Mouse (Mus musculus): ENCODE measurements around the gene Hectd1. TPM values are rescaled to one million over a fixed set of nuclear protein-coding genes. Genes with fewer than 3 reads are reported as not detected.

Hectd1 gene
- total and polyA plus RNA-seq, 2 experiments, result 15.1 to 96.1 TPM

DNA sequence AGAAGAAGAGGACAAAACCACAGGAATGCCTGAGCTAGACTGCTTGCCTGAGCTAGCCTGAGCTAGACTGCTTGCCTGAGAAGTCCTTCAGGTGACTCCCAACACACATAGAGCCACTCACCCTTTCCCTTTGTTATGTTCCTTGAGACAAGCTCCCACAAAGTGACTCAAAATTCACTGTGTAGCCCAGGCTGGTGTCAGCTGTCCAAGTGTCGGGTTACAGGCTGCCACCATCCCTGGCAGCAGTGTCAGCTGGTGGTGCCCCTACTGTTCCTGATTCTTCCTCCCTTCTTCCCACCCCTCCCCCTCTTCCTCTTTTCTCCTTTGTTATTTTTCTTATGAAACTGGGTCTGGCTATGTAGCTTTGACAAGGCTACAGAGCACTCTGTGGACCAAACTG lies 125.5 kb downstream of the Hectd1 start:
- Histone ChIP-seq H3K27me3 (ENCODE audit: control insufficient read depth, insufficient read depth, low read length) (no peaks in the 10 kb centered on the region), H3K4me1 (ENCODE audit: control insufficient read depth, insufficient read depth, low read length) (no peaks in the 10 kb centered on the region), H3K4me3 (ENCODE audit: insufficient read depth, low read depth, low read length) (no peak overlapping the region), H3K79me2 (ENCODE audit: control insufficient read depth, insufficient read depth, low read length) (peaks cover 5% of the 10 kb centered on the region; the same call in 1 of the 2 replicates), H3K9ac (ENCODE audit: low read depth, low read length) (no peak overlapping the region), H3K36me3 (ENCODE audit: control insufficient read depth, insufficient read depth, low read length) (no peaks in the 10 kb centered on the region), H3K27ac (replicated peaks; ENCODE audit: insufficient read depth, low read depth, low read length) (no peak overlapping the region)
- DNase-seq (ENCODE audit: extremely low read depth, low read depth, low spot score), result no peak
- 92% methylated on average over 1 of the region's 1 CpGs for WGBS
- TF ChIP-seq CTCF (IDR thresholded peaks at IDR 0.05; ENCODE audit: low read depth, low read length) (no peak), POLR2A (IDR thresholded peaks at IDR 0.05; ENCODE audit: extremely low read depth, insufficient read depth, low read length) (no peak)

DNA sequence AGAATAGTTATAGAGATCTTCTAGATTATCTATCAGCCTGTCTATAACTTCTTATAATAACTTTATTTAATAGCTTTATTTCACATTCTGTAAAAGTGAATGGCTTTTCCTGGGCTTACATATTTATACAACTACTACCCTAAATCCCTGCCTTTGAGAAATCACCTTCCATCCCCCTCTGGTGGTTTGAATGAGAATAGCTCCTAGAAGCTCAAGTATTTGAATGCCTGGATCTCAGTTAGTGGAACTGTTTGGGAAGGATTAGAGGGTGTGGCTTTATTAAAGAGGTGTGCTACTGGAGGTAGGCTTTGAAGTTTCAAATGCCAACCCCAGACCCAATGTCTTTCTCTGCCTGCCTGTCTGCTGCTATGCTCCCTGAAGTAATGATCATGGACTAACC lies 127.6 kb downstream of the Hectd1 start:
- Histone ChIP-seq H3K9ac (ENCODE audit: low read depth, low read length) (no peak overlapping the region), H3K4me3 (ENCODE audit: insufficient read depth, low read depth, low read length) (no peak overlapping the region), H3K4me1 (ENCODE audit: control insufficient read depth, insufficient read depth, low read length) (no peaks in the 10 kb centered on the region), H3K27ac (replicated peaks; ENCODE audit: insufficient read depth, low read depth, low read length) (no peak overlapping the region), H3K27me3 (ENCODE audit: control insufficient read depth, insufficient read depth, low read length) (no peaks in the 10 kb centered on the region), H3K79me2 (ENCODE audit: control insufficient read depth, insufficient read depth, low read length) (peaks cover 5% of the 10 kb centered on the region; the same call in 1 of the 2 replicates), H3K36me3 (ENCODE audit: control insufficient read depth, insufficient read depth, low read length) (no peaks in the 10 kb centered on the region)
- no peak for DNase-seq (ENCODE audit: extremely low read depth, low read depth, low spot score)
- TF ChIP-seq CTCF (IDR thresholded peaks at IDR 0.05; ENCODE audit: low read depth, low read length) (no peak), POLR2A (IDR thresholded peaks at IDR 0.05; ENCODE audit: extremely low read depth, insufficient read depth, low read length) (no peak)

- TF ChIP-seq POLR2A (IDR thresholded peaks at IDR 0.05; ENCODE audit: extremely low read depth, insufficient read depth, low read length) (no peak), CTCF (IDR thresholded peaks at IDR 0.05; ENCODE audit: low read depth, low read length) (no peak)
- Histone ChIP-seq H3K79me2 (ENCODE audit: control insufficient read depth, insufficient read depth, low read length) (peaks cover 3% of the 10 kb centered on the region; the same call in 1 of the 2 replicates), H3K27me3 (ENCODE audit: control insufficient read depth, insufficient read depth, low read length) (no peaks in the 10 kb centered on the region), H3K9ac (ENCODE audit: low read depth, low read length) (no peak overlapping the region), H3K4me3 (ENCODE audit: insufficient read depth, low read depth, low read length) (no peak overlapping the region), H3K27ac (replicated peaks; ENCODE audit: insufficient read depth, low read depth, low read length) (no peak overlapping the region), H3K4me1 (ENCODE audit: control insufficient read depth, insufficient read depth, low read length) (no peaks in the 10 kb centered on the region), H3K36me3 (ENCODE audit: control insufficient read depth, insufficient read depth, low read length) (no peaks in the 10 kb centered on the region)
- no peak for DNase-seq (ENCODE audit: extremely low read depth, low read depth, low spot score)
- 74% methylated on average over 8 of the region's 8 CpGs for WGBS
These were observed 129.5 kb downstream of the Hectd1 start for GRCm38 (mm10) chr12:51699623-51700393.

GRCm38 (mm10) chr12:51696157-51696556 lies 133.2 kb downstream of the Hectd1 start:
- TF ChIP-seq POLR2A (IDR thresholded peaks at IDR 0.05; ENCODE audit: extremely low read depth, insufficient read depth, low read length) (no peak), CTCF (IDR thresholded peaks at IDR 0.05; ENCODE audit: low read depth, low read length) (no peak)
- Histone ChIP-seq H3K4me3 (ENCODE audit: insufficient read depth, low read depth, low read length) (no peak overlapping the region), H3K9ac (ENCODE audit: low read depth, low read length) (no peak overlapping the region), H3K36me3 (ENCODE audit: control insufficient read depth, insufficient read depth, low read length) (no peaks in the 10 kb centered on the region), H3K4me1 (ENCODE audit: control insufficient read depth, insufficient read depth, low read length) (peaks cover 3% of the 10 kb centered on the region; the same call in 1 of the 2 replicates), H3K79me2 (ENCODE audit: control insufficient read depth, insufficient read depth, low read length) (no peaks in the 10 kb centered on the region; the same call in 1 of the 2 replicates), H3K27me3 (ENCODE audit: control insufficient read depth, insufficient read depth, low read length) (no peaks in the 10 kb centered on the region), H3K27ac (replicated peaks; ENCODE audit: insufficient read depth, low read depth, low read length) (no peak overlapping the region)
- DNase-seq (ENCODE audit: extremely low read depth, low read depth, low spot score), result no peak
- WGBS, result 78% methylated on average over 2 of the region's 2 CpGs

- H3K27me3 ChIP-seq (ENCODE audit: control insufficient read depth, insufficient read depth, low read length), result no peaks in the 10 kb centered on the region
- peaks cover 3% of the 10 kb centered on the region; the same call in 1 of the 2 replicates for H3K79me2 ChIP-seq (ENCODE audit: control insufficient read depth, insufficient read depth, low read length)
- DNase-seq (ENCODE audit: extremely low read depth, low read depth, low spot score), result no peak
- no peak overlapping the region for H3K27ac ChIP-seq (replicated peaks; ENCODE audit: insufficient read depth, low read depth, low read length)
- H3K4me3 ChIP-seq (ENCODE audit: insufficient read depth, low read depth, low read length), result no peak overlapping the region
- peaks cover 5% of the 10 kb centered on the region; the same call in 1 of the 2 replicates for H3K4me1 ChIP-seq (ENCODE audit: control insufficient read depth, insufficient read depth, low read length)
- 70% methylated on average over 1 of the region's 1 CpGs for WGBS
- H3K36me3 ChIP-seq (ENCODE audit: control insufficient read depth, insufficient read depth, low read length), result no peaks in the 10 kb centered on the region
- no peak for TF ChIP-seq POLR2A (IDR thresholded peaks at IDR 0.05; ENCODE audit: extremely low read depth, insufficient read depth, low read length)
- no peak for TF ChIP-seq CTCF (IDR thresholded peaks at IDR 0.05; ENCODE audit: low read depth, low read length)
- H3K9ac ChIP-seq (ENCODE audit: low read depth, low read length), result no peak overlapping the region
These were observed 134.4 kb downstream of the Hectd1 start for GRCm38 (mm10) chr12:51694966-51695365.

GRCm38 (mm10) chr12:51694096-51694495 lies 135.2 kb downstream of the Hectd1 start:
- Histone ChIP-seq H3K4me1 (ENCODE audit: control insufficient read depth, insufficient read depth, low read length) (peaks cover 10% of the 10 kb centered on the region), H3K27ac (replicated peaks; ENCODE audit: insufficient read depth, low read depth, low read length) (peak overlapping the region; percentile 26), H3K4me3 (ENCODE audit: insufficient read depth, low read depth, low read length) (no peak overlapping the region), H3K27me3 (ENCODE audit: control insufficient read depth, insufficient read depth, low read length) (no peaks in the 10 kb centered on the region), H3K9ac (ENCODE audit: low read depth, low read length) (no peak overlapping the region), H3K79me2 (ENCODE audit: control insufficient read depth, insufficient read depth, low read length) (peaks cover 6% of the 10 kb centered on the region; the same call in 1 of the 2 replicates), H3K36me3 (ENCODE audit: control insufficient read depth, insufficient read depth, low read length) (no peaks in the 10 kb centered on the region)
- DNase-seq (ENCODE audit: extremely low read depth, low read depth, low spot score), result no peak
- TF ChIP-seq CTCF (IDR thresholded peaks at IDR 0.05; ENCODE audit: low read depth, low read length) (no peak), POLR2A (IDR thresholded peaks at IDR 0.05; ENCODE audit: extremely low read depth, insufficient read depth, low read length) (no peak)

Other genes with a start within 250 kb of the Hectd1 start
- gene Coch, start 236.2 kb downstream of the Hectd1 start, total RNA-seq (2014; rRNA removed), result not detected in 2 replicates
- 0.04 TPM in 1 of 2 replicates, not detected in the other for gene Coch, start 236.2 kb downstream of the Hectd1 start, polyA plus RNA-seq (2012; rRNA removed)
- gene Ap4s1, start 138.5 kb downstream of the Hectd1 start, total RNA-seq (2014; rRNA removed), result 15.3 and 20.3 TPM in 2 replicates
- gene Ap4s1, start 138.5 kb downstream of the Hectd1 start, polyA plus RNA-seq (2012; rRNA removed), result 3.3 and 4.4 TPM in 2 replicates
- 31.2 and 33.7 TPM in 2 replicates for gene Strn3, start 137.6 kb downstream of the Hectd1 start, total RNA-seq (2014; rRNA removed)
- 6.8 and 7.3 TPM in 2 replicates for gene Strn3, start 137.6 kb downstream of the Hectd1 start, polyA plus RNA-seq (2012; rRNA removed)
- gene Heatr5a, start 141.8 kb upstream of the Hectd1 start, total RNA-seq (2014; rRNA removed), result 8.1 and 10.3 TPM in 2 replicates
- 9.1 and 9.6 TPM in 2 replicates for gene Heatr5a, start 141.8 kb upstream of the Hectd1 start, polyA plus RNA-seq (2012; rRNA removed)
- gene Dtd2, start 177.0 kb upstream of the Hectd1 start, total RNA-seq (2014; rRNA removed), result 13.6 and 14.8 TPM in 2 replicates
- gene Dtd2, start 177.0 kb upstream of the Hectd1 start, polyA plus RNA-seq (2012; rRNA removed), result 10.8 and 12.6 TPM in 2 replicates
- not detected in 2 replicates for gene Gpr33, start 198.5 kb upstream of the Hectd1 start, total RNA-seq (2014; rRNA removed)
- gene Gpr33, start 198.5 kb upstream of the Hectd1 start, polyA plus RNA-seq (2012; rRNA removed), result not detected in 2 replicates

Data from liver, adult 2 months (tissue).